Mouse (Mus musculus) hindbrain, postnatal 0 days (tissue): ENCODE measurements around the gene Bcam. TPM values are rescaled to one million over a fixed set of nuclear protein-coding genes. Genes with fewer than 3 reads are reported as not detected.

Source experiments
- ATAC-seq: fragments of 200-750 bp; cut with Nextera tagmentation; 2 replicates; pipeline ENCODE4 v1.8.0; 2017; ENCODE audit warnings: mild to moderate bottlenecking, moderate TSS enrichment, moderate library complexity
- DNase-seq: peaks from one replicate; pipeline ENCODE4 v3.0.0-alpha.2; 2015; ENCODE audit warnings: low spot score
- H3K27ac ChIP-seq: fragments of 300-500 bp; sonication (generic); 2 replicates; pipeline ENCODE4 v1.5.1; 2014; ENCODE audit warnings: mild to moderate bottlenecking
- H3K27me3 ChIP-seq: fragments of 300-500 bp; sonication (generic); 2 replicates; pipeline ENCODE4 v1.6.1; 2014; ENCODE audit warnings: low read length, mixed read lengths; ENCODE audit not compliant: insufficient read depth
- H3K36me3 ChIP-seq: fragments of 300-500 bp; sonication (generic); 2 replicates; pipeline ENCODE4 v1.6.1; 2014; ENCODE audit warnings: low read length, mixed read lengths; ENCODE audit not compliant: insufficient read depth
- H3K4me1 ChIP-seq: fragments of 300-500 bp; sonication (generic); 2 replicates; pipeline ENCODE4 v1.6.1; 2014; ENCODE audit warnings: antibody characterized with exemption, low read length, mixed read lengths; ENCODE audit not compliant: insufficient read depth
- H3K4me2 ChIP-seq: fragments of 300-500 bp; sonication (generic); 2 replicates; pipeline ENCODE4 v1.6.1; 2014; ENCODE audit warnings: low read depth, mild to moderate bottlenecking, low read length, moderate library complexity, mixed read lengths
- H3K4me3 ChIP-seq: fragments of 300-500 bp; sonication (generic); 2 replicates; pipeline ENCODE4 v1.5.1; 2014; ENCODE audit warnings: low read length
- H3K9ac ChIP-seq: fragments of 300-500 bp; sonication (generic); replicated peaks from 2 replicates; pipeline ENCODE4 v1.6.1; 2014; ENCODE audit warnings: mild to moderate bottlenecking, low read length, moderate library complexity, mixed read lengths
- H3K9me3 ChIP-seq: fragments of 300-500 bp; sonication (generic); 2 replicates; pipeline ENCODE4 v1.6.1; 2016; ENCODE audit warnings: low read length, mixed read lengths
- CTCF ChIP-seq: IDR thresholded peaks from 2 replicates; pipeline ENCODE4 v1.5.1; 2016; ENCODE audit warnings: antibody characterized with exemption, control low read depth, low read depth
- WGBS: fragments of 180-500 bp; shearing (Covaris S2); extraction: QIAGEN DNeasy Blood & Tissue Kit; methylation state at CpG from one replicate; pipeline ENCODE4 v1.1.7; 2014; 5-methylcytosine and 5-hydroxymethylcytosine counted together
- polyA plus RNA-seq: library from polyadenylated mRNA; unstranded; fragments of >200 nt; fragmentation: Nextera tagmentation; extraction: Ambion mirVana; gene quantifications from 2 replicates; pipeline ENCODE4 v1.2.1, GENCODE M21; 2015
- total RNA-seq: library from RNA; depleted of rRNA; stranded (reverse); fragments of >200 nt; gene quantifications from 2 replicates; pipeline ENCODE4 v1.2.3, GENCODE M21; 2014

Gene Bcam
- total and polyA plus RNA-seq, 2 experiments from 2014 or later = 29.0 to 50.7 TPM

- WGBS = 69% methylated on average over 11 of the region's 11 CpGs
- Histone ChIP-seq H3K27ac (no peak overlapping the region), H3K9me3 (no peaks in the 10 kb centered on the region), H3K36me3 (no peaks in the 10 kb centered on the region), H3K27me3 (no peaks in the 10 kb centered on the region), H3K9ac (no peak overlapping the region), H3K4me3 (no peak overlapping the region), H3K4me1 (no peaks in the 10 kb centered on the region), H3K4me2 (no peak overlapping the region)
- peak; percentile 5 for DNase-seq
- no peak for TF ChIP-seq CTCF
- ATAC-seq = no peak; the same call in 1 of the 2 replicates
These were observed 6.4 kb upstream of the Bcam start for GRCm38 (mm10) chr7:19777049-19777723.

- Histone ChIP-seq H3K4me1 (0 out of 2 replicates have a peak, but pooled peaks cover 8% of the 10 kb centered on the region), H3K27ac (no peak overlapping the region), H3K4me2 (no peak overlapping the region), H3K9ac (no peak overlapping the region), H3K36me3 (no peaks in the 10 kb centered on the region), H3K4me3 (no peak overlapping the region), H3K9me3 (no peaks in the 10 kb centered on the region), H3K27me3 (peaks cover 16% of the 10 kb centered on the region; the same call in 1 of the 2 replicates)
- TF ChIP-seq CTCF = no peak
- 56% methylated on average over 4 of the region's 4 CpGs for WGBS
- no peak for ATAC-seq
- DNase-seq = no peak
These were observed 866 bp upstream of the Bcam start for GRCm38 (mm10) chr7:19771682-19772081.

GRCm38 (mm10) chr7:19770375-19770754 lies 451 bp downstream of the Bcam start:
- H3K9me3 ChIP-seq = no peaks in the 10 kb centered on the region
- no peak overlapping the region for H3K27ac ChIP-seq
- DNase-seq (peak; percentile 73), ATAC-seq (peak; percentile 71)
- no peaks in the 10 kb centered on the region for H3K36me3 ChIP-seq
- TF ChIP-seq CTCF = no peak
- 0% methylated on average over 26 of the region's 28 CpGs for WGBS
- H3K27me3 ChIP-seq = peaks cover 16% of the 10 kb centered on the region; the same call in 1 of the 2 replicates
- H3K4me1 ChIP-seq = 0 out of 2 replicates have a peak, but pooled peaks cover 8% of the 10 kb centered on the region
- H3K4me3 ChIP-seq = peak overlapping the region; percentile 37
- H3K9ac ChIP-seq = peak overlapping the region; percentile 46
- peak overlapping the region; percentile 64 for H3K4me2 ChIP-seq

- Histone ChIP-seq H3K27me3 (peaks cover 16% of the 10 kb centered on the region; the same call in 1 of the 2 replicates), H3K4me2 (peak overlapping the region; percentile 64), H3K27ac (no peak overlapping the region), H3K4me3 (peak overlapping the region; percentile 37), H3K36me3 (no peaks in the 10 kb centered on the region), H3K9ac (peak overlapping the region; percentile 46), H3K9me3 (no peaks in the 10 kb centered on the region), H3K4me1 (0 out of 2 replicates have a peak, but pooled peaks cover 8% of the 10 kb centered on the region)
- 9% methylated on average over 16 of the region's 16 CpGs for WGBS
- no peak for DNase-seq
- ATAC-seq = peak; percentile 15
- no peak for TF ChIP-seq CTCF
These were observed 1.1 kb downstream of the Bcam start for GRCm38 (mm10) chr7:19769434-19770374.

- H3K9me3 ChIP-seq = no peaks in the 10 kb centered on the region
- peaks cover 16% of the 10 kb centered on the region; the same call in 1 of the 2 replicates for H3K27me3 ChIP-seq
- no peak overlapping the region for H3K27ac ChIP-seq
- H3K9ac ChIP-seq = no peak overlapping the region
- no peaks in the 10 kb centered on the region for H3K36me3 ChIP-seq
- H3K4me2 ChIP-seq = no peak overlapping the region; the same call in 1 of the 2 replicates
- no peak overlapping the region for H3K4me3 ChIP-seq
- ATAC-seq (no peak), DNase-seq (no peak)
- WGBS = 28% methylated on average over 4 of the region's 4 CpGs
- TF ChIP-seq CTCF = no peak
- 0 out of 2 replicates have a peak, but pooled peaks cover 8% of the 10 kb centered on the region for H3K4me1 ChIP-seq
These were observed 1.8 kb downstream of the Bcam start for GRCm38 (mm10) chr7:19769001-19769400.

- Histone ChIP-seq H3K9ac (no peak overlapping the region), H3K4me3 (no peak overlapping the region), H3K27ac (no peak overlapping the region), H3K27me3 (peaks cover 16% of the 10 kb centered on the region; the same call in 1 of the 2 replicates), H3K9me3 (no peaks in the 10 kb centered on the region), H3K36me3 (no peaks in the 10 kb centered on the region), H3K4me2 (no peak overlapping the region), H3K4me1 (0 out of 2 replicates have a peak, but pooled peaks cover 8% of the 10 kb centered on the region)
- ATAC-seq (no peak), DNase-seq (no peak)
- 64% methylated on average over 14 of the region's 14 CpGs for WGBS
- no peak for TF ChIP-seq CTCF
These were observed 2.6 kb downstream of the Bcam start for GRCm38 (mm10) chr7:19768251-19768650.
